Mouse (Mus musculus) kidney, postnatal 36 days (tissue): ENCODE data around the gene Btbd8.
A peak's percentile ranks its signal among the peaks of the same experiment; 100 is the strongest.

Experiments
- DNase-seq, 2 experiments: peaks; one replicate each; pipeline ENCODE4 v3.0.0; 2021 to 2022; ENCODE audit warnings: mixed read lengths in 2 of 2

Gene Btbd8

DNA sequence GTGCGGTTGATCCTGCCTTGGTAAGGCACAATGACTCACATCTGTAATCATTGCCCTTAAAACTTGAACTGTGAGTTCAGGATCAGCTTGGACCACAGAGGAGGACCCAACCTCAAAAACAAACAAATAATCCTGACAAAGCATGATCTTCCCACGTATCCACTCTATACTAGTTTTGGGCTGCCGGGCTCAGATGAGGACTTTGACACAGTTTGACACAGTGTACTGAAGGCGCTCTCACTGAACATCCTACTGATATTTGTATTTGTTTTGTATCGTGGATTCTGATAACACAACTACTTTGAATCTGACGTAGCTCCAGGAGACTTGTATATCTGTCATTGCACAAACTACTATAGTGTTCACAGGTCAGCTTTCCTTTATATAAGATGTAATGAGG, 83.6 kb downstream of the Btbd8 start:
- DNase-seq = no peak

DNA sequence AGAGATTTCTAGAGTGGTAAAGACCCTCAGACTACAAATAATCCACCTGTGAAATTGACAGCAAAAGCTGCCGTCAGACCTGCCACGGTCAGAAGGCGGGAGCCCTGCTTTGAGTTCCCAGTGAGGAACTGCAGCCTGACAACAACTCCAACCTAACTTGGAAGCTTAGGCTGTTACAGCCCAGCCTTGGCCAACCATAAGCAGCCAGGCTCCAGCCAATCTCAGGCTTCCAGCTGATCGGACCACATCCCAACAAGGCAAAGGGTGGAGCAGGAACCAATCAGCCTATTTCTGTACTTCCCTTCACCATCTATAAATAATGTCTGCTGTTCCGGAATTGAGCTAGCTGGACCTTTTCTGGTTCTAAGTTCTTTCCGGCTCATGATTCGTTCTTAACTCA, 84.1 kb downstream of the Btbd8 start:
- DNase-seq = peak; percentile 40 to 41

GRCm38 (mm10) chr5:107524281-107524680, 86.5 kb downstream of the Btbd8 start:
- no peak for DNase-seq

- DNase-seq = no peak
Measured at GRCm38 (mm10) chr5:107528856-107529255, 91.1 kb downstream of the Btbd8 start.

- DNase-seq = no peak
Measured at GRCm38 (mm10) chr5:107533590-107533989, 95.8 kb downstream of the Btbd8 start.

- peak in 1 of 2 experiments; percentile 10 for DNase-seq
Measured at GRCm38 (mm10) chr5:107534581-107534980, 96.8 kb downstream of the Btbd8 start, which contains the start of gene 1700028K03Rik. Gene 1700028K03Rik (plus strand): TSS chr5:107534709.

DNA sequence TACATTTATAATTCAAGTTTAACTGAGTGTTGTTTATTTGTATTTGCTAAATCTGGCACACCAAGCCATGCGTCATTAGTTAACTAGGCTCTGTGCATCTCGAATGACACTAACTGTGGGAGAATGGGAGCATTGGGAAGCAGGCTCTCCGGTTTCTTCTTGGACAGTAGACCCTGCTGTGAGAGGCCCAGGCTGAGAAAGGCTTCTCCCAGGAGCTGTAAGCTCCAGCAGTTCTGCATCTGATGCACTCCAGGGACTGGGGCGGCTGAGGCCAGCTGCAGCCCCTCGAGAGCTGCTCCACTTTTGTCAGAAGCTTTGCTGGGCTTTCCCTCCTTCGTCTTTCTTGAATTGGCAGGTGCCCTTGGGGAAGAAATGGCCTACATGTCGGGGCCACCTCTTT, 103.9 kb downstream of the Btbd8 start:
- no peak for DNase-seq

DNA sequence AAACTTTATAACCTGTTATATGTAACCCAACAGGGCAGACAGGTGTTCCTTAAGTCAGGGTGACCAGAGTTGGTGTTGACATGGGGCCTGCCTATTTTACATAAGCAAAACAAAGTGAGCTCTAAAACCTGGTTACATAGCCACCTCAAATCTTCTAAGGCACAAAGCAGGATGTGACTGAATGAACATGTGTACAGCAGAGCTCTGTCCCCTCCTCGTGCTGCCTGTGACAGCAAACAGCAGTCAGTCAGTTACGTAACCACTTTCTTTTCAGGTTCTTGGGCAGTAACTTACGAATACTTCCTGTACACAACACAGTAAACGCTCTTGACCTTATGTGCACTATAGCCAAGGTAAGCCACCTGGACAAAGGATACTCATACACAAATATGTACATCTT, 108.1 kb downstream of the Btbd8 start:
- DNase-seq = no peak

GRCm38 (mm10) chr5:107547955-107548354, 110.2 kb downstream of the Btbd8 start:
- no peak for DNase-seq

DNA sequence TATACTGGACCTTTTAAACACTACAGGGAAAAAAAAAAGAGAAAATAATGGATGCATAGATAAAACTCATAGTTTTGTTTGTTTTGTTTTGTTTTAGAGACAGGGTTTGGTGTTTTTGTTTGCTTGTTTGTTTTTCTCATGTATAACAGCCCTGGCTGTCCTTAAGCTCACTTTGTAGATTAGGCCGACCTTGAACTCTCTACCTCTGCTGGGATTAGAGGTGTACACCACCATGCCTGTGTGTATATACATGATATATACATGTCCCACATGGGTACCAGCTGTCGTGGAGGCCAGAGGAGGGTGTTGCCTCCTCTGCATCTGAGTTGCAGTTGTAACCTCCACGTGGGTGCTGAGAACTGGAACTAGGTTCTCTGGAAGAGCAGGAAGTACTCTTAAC, 110.6 kb downstream of the Btbd8 start:
- DNase-seq = no peak

- DNase-seq = no peak
Measured at GRCm38 (mm10) chr5:107554336-107554735, 116.5 kb downstream of the Btbd8 start.

DNA sequence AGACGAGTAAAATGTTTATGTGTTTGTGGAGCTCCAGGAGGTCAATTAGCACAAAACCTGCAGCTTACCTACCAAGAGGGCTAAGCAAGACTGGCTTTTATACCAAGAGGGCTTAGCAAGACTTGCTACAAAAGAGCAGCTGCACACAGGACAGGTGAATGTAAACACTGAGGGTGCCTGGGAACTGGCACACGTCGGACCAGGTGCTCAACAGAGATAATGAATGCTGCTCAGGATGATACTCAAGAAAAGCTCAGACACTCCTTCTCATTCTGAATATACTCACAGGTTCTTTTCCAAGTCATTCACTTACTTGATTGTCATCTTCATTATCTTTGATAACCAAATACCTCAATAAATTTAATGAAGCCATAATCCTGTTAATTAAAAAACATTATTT, 119.2 kb downstream of the Btbd8 start:
- DNase-seq = no peak
